Mouse (Mus musculus) 416B (cell line): ENCODE measurements at regions not wholly inside any gene's neighbourhood (a gene's known extent, or its start where the extent isn't known, plus 50 kb on each side); places are given as distances from the start of the nearest gene placed in this dataset.

ENCODE experiments used
- DNase-seq: peaks from one replicate; pipeline ENCODE4 v3.0.0; 2011; ENCODE audit warnings: low read depth

GRCm38 (mm10) chr19:36235131-36235530, 113.0 kb upstream of the Pcgf5 start:
- no peak for DNase-seq

- no peak for DNase-seq
These were observed 111.3 kb upstream of the Pcgf5 start for GRCm38 (mm10) chr19:36236576-36237345.

GRCm38 (mm10) chr19:36237751-36238150, 110.4 kb upstream of the Pcgf5 start:
- no peak for DNase-seq

GRCm38 (mm10) chr19:36238536-36238935, 109.6 kb upstream of the Pcgf5 start:
- DNase-seq, result no peak

GRCm38 (mm10) chr19:36242396-36242795, 105.7 kb upstream of the Pcgf5 start:
- DNase-seq, result no peak

GRCm38 (mm10) chr19:36242946-36243345, 105.2 kb upstream of the Pcgf5 start:
- no peak for DNase-seq

- no peak for DNase-seq
These were observed 95.6 kb upstream of the Pcgf5 start for GRCm38 (mm10) chr19:36252522-36252921.

- DNase-seq, result no peak
These were observed 90.2 kb upstream of the Pcgf5 start for GRCm38 (mm10) chr19:36257748-36258538.

- no peak for DNase-seq
These were observed 86.3 kb upstream of the Pcgf5 start for GRCm38 (mm10) chr19:36261819-36262218.

- DNase-seq, result no peak
These were observed 84.2 kb upstream of the Pcgf5 start for GRCm38 (mm10) chr19:36263923-36264322.

GRCm38 (mm10) chr19:36264397-36264796, 83.7 kb upstream of the Pcgf5 start:
- DNase-seq, result no peak

- DNase-seq, result peak; percentile 15
These were observed 82.8 kb upstream of the Pcgf5 start for GRCm38 (mm10) chr19:36265276-36265675.

GRCm38 (mm10) chr19:36266346-36266745, 81.8 kb upstream of the Pcgf5 start:
- no peak for DNase-seq

GRCm38 (mm10) chr19:36273466-36273865, 74.6 kb upstream of the Pcgf5 start:
- DNase-seq, result peak; percentile 82

- no peak for DNase-seq
These were observed 62.6 kb upstream of the Pcgf5 start for GRCm38 (mm10) chr19:36285465-36285864.

GRCm38 (mm10) chr19:36290778-36291177, 57.3 kb upstream of the Pcgf5 start:
- DNase-seq, result peak; percentile 13

GRCm38 (mm10) chr19:36293177-36293969, 54.7 kb upstream of the Pcgf5 start:
- DNase-seq, result no peak
